Mouse (Mus musculus) midbrain, embryonic 11.5 days (tissue): ENCODE measurements around the gene Tgfbr2. TPM values are rescaled to one million over a fixed set of nuclear protein-coding genes. Genes with fewer than 3 reads are reported as not detected.
A peak's percentile ranks its signal among the peaks of the same experiment; 100 is the strongest.

Experiments
- ATAC-seq: fragments of 200-750 bp; cut with Nextera tagmentation; 2 replicates; pipeline ENCODE4 v1.8.0; 2017; ENCODE audit warnings: moderate TSS enrichment, moderate library complexity; ENCODE audit not compliant: low FRiP score
- DNase-seq: peaks from one replicate; pipeline ENCODE4 v3.0.0; 2015; ENCODE audit warnings: low spot score; ENCODE audit errors: missing footprints
- H3K27ac ChIP-seq: fragments of 300-500 bp; sonication (generic); 2 replicates; pipeline ENCODE4 v1.5.1; 2014; ENCODE audit warnings: low read depth, low read length
- H3K27me3 ChIP-seq: fragments of 300-500 bp; sonication (generic); 2 replicates; pipeline ENCODE4 v1.6.1; 2014; ENCODE audit warnings: mild to moderate bottlenecking, low read length, moderate library complexity, mixed read lengths; ENCODE audit not compliant: control insufficient read depth, insufficient read depth
- H3K36me3 ChIP-seq: fragments of 300-500 bp; sonication (generic); 2 replicates; pipeline ENCODE4 v1.6.1; 2014; ENCODE audit warnings: mild to moderate bottlenecking, low read length, moderate library complexity, mixed read lengths; ENCODE audit not compliant: control insufficient read depth, insufficient read depth
- H3K4me1 ChIP-seq: fragments of 300-500 bp; sonication (generic); 2 replicates; pipeline ENCODE4 v1.6.1; 2014; ENCODE audit warnings: low read length; ENCODE audit not compliant: control insufficient read depth, insufficient read depth
- H3K4me2 ChIP-seq: fragments of 300-500 bp; sonication (generic); 2 replicates; pipeline ENCODE4 v1.6.1; 2014; ENCODE audit warnings: mild to moderate bottlenecking, moderate library complexity
- H3K4me3 ChIP-seq: fragments of 300-500 bp; sonication (generic); 2 replicates; pipeline ENCODE4 v1.5.1; 2014; ENCODE audit warnings: low read depth, low read length
- H3K9ac ChIP-seq: fragments of 300-500 bp; sonication (generic); 2 replicates; pipeline ENCODE4 v1.6.1; 2014; ENCODE audit warnings: low read length
- H3K9me3 ChIP-seq: fragments of 300-500 bp; sonication (generic); 2 replicates; pipeline ENCODE4 v1.6.1; 2016; ENCODE audit warnings: low read length; ENCODE audit not compliant: control insufficient read depth
- whole genome bisulfite sequencing: fragments of 180-500 bp; shearing (Covaris S2); extraction: QIAGEN DNeasy Blood & Tissue Kit; methylation state at CpG from one replicate; pipeline ENCODE4 v1.1.7; 2014; 5-methylcytosine and 5-hydroxymethylcytosine counted together
- polyA plus RNA-seq: library from polyadenylated mRNA; unstranded; fragments of >200 nt; fragmentation: Nextera tagmentation; extraction: Ambion mirVana; gene quantifications from 2 replicates; pipeline ENCODE4 v1.2.1, GENCODE M21; 2014

Tgfbr2 gene
- polyA plus RNA-seq, 1 experiment from 2014 or later, result 9.2 TPM

GRCm38 (mm10) chr9:116199127-116199526 is 24.0 kb upstream of the Tgfbr2 start:
- no peaks in the 10 kb centered on the region for H3K36me3 ChIP-seq
- H3K9ac ChIP-seq, result no peak overlapping the region
- WGBS, result 66% methylated on average over 9 of the region's 9 CpGs
- peaks cover 7% of the 10 kb centered on the region; the same call in 1 of the 2 replicates for H3K4me1 ChIP-seq
- DNase-seq (no peak), ATAC-seq (no peak)
- no peak overlapping the region for H3K27ac ChIP-seq
- no peaks in the 10 kb centered on the region for H3K27me3 ChIP-seq
- no peak overlapping the region for H3K4me2 ChIP-seq
- H3K9me3 ChIP-seq, result no peaks in the 10 kb centered on the region
- no peak overlapping the region for H3K4me3 ChIP-seq

GRCm38 (mm10) chr9:116198488-116198887 is 23.3 kb upstream of the Tgfbr2 start:
- no peak overlapping the region for H3K27ac ChIP-seq
- ATAC-seq, result peak; percentile 58; the same call in 1 of the 2 replicates

GRCm38 (mm10) chr9:116197491-116198170 is 22.5 kb upstream of the Tgfbr2 start:
- Histone ChIP-seq H3K36me3 (no peaks in the 10 kb centered on the region), H3K4me3 (no peak overlapping the region), H3K9ac (no peak overlapping the region), H3K4me1 (peaks cover 7% of the 10 kb centered on the region; the same call in 1 of the 2 replicates), H3K9me3 (no peaks in the 10 kb centered on the region), H3K27me3 (no peaks in the 10 kb centered on the region), H3K4me2 (no peak overlapping the region), H3K27ac (no peak overlapping the region)
- no peak for ATAC-seq
- 70% methylated on average over 11 of the region's 11 CpGs for WGBS
- no peak for DNase-seq

More at GRCm38 (mm10) chr9:116198488-116198887, 23.3 kb upstream of the Tgfbr2 start:
- 20% methylated on average over 9 of the region's 9 CpGs for WGBS
- Histone ChIP-seq H3K36me3 (no peaks in the 10 kb centered on the region), H3K9me3 (no peaks in the 10 kb centered on the region), H3K4me2 (no peak overlapping the region), H3K4me3 (no peak overlapping the region), H3K4me1 (peaks cover 7% of the 10 kb centered on the region; the same call in 1 of the 2 replicates), H3K9ac (no peak overlapping the region), H3K27me3 (no peaks in the 10 kb centered on the region)
- DNase-seq, result no peak

GRCm38 (mm10) chr9:116193889-116194450 is 18.8 kb upstream of the Tgfbr2 start:
- Histone ChIP-seq H3K4me1 (peaks cover 7% of the 10 kb centered on the region; the same call in 1 of the 2 replicates), H3K9ac (no peak overlapping the region), H3K27me3 (no peaks in the 10 kb centered on the region), H3K4me2 (no peak overlapping the region), H3K27ac (no peak overlapping the region), H3K9me3 (no peaks in the 10 kb centered on the region), H3K4me3 (no peak overlapping the region), H3K36me3 (no peaks in the 10 kb centered on the region)
- 91% methylated on average over 4 of the region's 4 CpGs for WGBS
- ATAC-seq (no peak), DNase-seq (peak; percentile 64)

GRCm38 (mm10) chr9:116193535-116193881 is 18.3 kb upstream of the Tgfbr2 start:
- Histone ChIP-seq H3K9me3 (no peaks in the 10 kb centered on the region), H3K4me3 (no peak overlapping the region), H3K4me1 (peaks cover 5% of the 10 kb centered on the region; the same call in 1 of the 2 replicates), H3K27ac (no peak overlapping the region), H3K4me2 (no peak overlapping the region), H3K36me3 (no peaks in the 10 kb centered on the region), H3K9ac (no peak overlapping the region), H3K27me3 (no peaks in the 10 kb centered on the region)
- 82% methylated on average over 1 of the region's 1 CpGs for WGBS
- DNase-seq (no peak), ATAC-seq (no peak)

- DNase-seq, result peak; percentile 23
- 94% methylated on average over 12 of the region's 12 CpGs for WGBS
- H3K4me1 ChIP-seq, result peaks cover 1% of the 10 kb centered on the region; the same call in 1 of the 2 replicates
Observed at GRCm38 (mm10) chr9:116192826-116193534, 17.8 kb upstream of the Tgfbr2 start.

GRCm38 (mm10) chr9:116192253-116192652 is 17.1 kb upstream of the Tgfbr2 start:
- Histone ChIP-seq H3K4me1 (no peaks in the 10 kb centered on the region), H3K9me3 (no peaks in the 10 kb centered on the region), H3K27ac (no peak overlapping the region), H3K9ac (no peak overlapping the region), H3K4me2 (no peak overlapping the region), H3K4me3 (no peak overlapping the region), H3K36me3 (no peaks in the 10 kb centered on the region), H3K27me3 (no peaks in the 10 kb centered on the region)
- DNase-seq (no peak), ATAC-seq (no peak)
- 85% methylated on average over 7 of the region's 7 CpGs for WGBS

More at GRCm38 (mm10) chr9:116192826-116193534, 17.8 kb upstream of the Tgfbr2 start:
- Histone ChIP-seq H3K9ac (no peak overlapping the region), H3K27ac (no peak overlapping the region), H3K4me2 (no peak overlapping the region), H3K36me3 (no peaks in the 10 kb centered on the region), H3K4me3 (no peak overlapping the region), H3K9me3 (no peaks in the 10 kb centered on the region), H3K27me3 (no peaks in the 10 kb centered on the region)
- ATAC-seq, result no peak

- H3K9me3 ChIP-seq, result no peaks in the 10 kb centered on the region
- H3K4me1 ChIP-seq, result no peaks in the 10 kb centered on the region
- H3K27me3 ChIP-seq, result no peaks in the 10 kb centered on the region
- ATAC-seq (no peak), DNase-seq (no peak)
- no peak overlapping the region for H3K9ac ChIP-seq
- H3K27ac ChIP-seq, result no peak overlapping the region
- no peaks in the 10 kb centered on the region for H3K36me3 ChIP-seq
- WGBS, result 95% methylated on average over 4 of the region's 4 CpGs
- H3K4me3 ChIP-seq, result no peak overlapping the region
- H3K4me2 ChIP-seq, result no peak overlapping the region
Observed at GRCm38 (mm10) chr9:116189831-116190230, 14.7 kb upstream of the Tgfbr2 start.
